Mouse (Mus musculus) ZHBTc4 (cell line): ENCODE data around the gene Haus4.
A peak's percentile ranks its signal among the peaks of the same experiment; 100 is the strongest.

Experiments used
- DNase-seq: peaks from one replicate; pipeline ENCODE4 v3.0.0-alpha.2; 2011; ENCODE audit warnings: low read depth, low spot score

Haus4 gene

GRCm38 (mm10) chr14:54496706-54497105 is 57.7 kb downstream of the Haus4 start:
- no peak for DNase-seq

- DNase-seq: peak; percentile 93
Observed at GRCm38 (mm10) chr14:54494234-54494633, 60.2 kb downstream of the Haus4 start.

DNA sequence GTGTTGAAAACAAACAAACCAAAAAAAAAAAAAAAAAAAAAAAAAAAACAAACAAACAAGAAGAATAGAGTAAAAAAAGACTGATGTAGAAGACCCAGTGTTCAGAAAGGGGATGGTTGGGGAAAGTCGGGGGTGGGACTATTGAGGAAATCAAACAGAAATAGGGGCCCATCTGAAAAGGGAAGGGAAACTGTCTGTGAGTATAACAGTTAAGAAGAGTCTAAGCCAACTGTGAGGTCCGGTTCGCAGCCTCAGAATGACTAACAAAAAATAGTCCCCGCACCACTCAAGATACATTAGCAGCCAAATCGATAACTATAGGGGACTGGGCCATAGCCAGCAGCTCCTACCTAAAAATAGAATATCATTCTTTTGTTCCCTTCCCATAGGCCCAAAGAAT is 61.2 kb downstream of the Haus4 start:
- no peak for DNase-seq

GRCm38 (mm10) chr14:54492345-54493131 is 61.9 kb downstream of the Haus4 start:
- DNase-seq: peak; percentile 97
